Mouse (Mus musculus): ENCODE results near the gene Cd59a. TPM values are rescaled to one million over a fixed set of nuclear protein-coding genes. Genes with fewer than 3 reads are reported as not detected.

Gene Cd59a
- polyA plus RNA-seq, 1 experiment from 2014 or later = 59.6 TPM

DNA sequence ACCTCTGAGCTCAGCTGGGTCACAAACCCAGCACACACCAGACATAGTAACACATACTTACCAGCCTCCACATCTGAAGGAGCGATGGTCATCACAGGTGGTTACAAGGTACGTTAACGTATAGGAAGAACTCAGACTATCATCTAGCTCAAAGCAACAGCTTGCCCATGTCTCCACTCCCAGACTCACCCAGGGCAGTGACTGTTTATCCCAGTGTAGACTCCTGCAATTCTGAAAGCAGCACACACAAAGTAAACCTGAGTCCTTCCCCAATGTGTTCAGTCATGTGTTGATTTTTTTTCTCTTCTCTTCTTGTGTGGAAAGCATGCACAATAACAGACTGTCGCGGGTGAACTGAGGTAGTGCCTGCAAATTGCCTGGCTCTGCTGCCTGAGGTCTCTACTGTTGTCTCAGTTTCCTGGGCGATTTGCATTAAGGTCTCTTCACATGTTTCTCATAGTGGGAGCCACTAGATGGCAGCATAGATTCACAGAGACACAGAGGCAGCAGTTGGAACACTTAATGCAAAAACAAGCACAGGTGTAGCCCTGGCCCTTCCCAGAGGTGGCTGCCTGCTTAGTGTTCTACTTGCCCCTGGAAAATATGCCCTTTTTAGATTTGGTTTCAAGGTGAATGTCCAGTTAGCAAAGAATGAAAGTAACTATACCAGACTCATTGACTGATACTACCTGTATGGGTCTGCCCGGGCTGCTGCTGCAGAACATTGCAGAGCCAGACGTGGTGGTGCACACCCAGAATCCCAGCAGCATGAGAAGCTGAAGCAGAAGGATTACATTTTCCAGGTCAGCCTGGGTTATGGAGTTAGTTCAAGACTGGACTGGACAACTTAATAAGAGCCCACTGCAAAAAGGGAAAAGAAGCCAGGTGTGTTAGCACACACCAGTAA, 38.8 kb downstream of the Cd59a start:
- Histone ChIP-seq H3K9ac (ENCODE audit: low read length) (no peak overlapping the region), H3K9me3 (ENCODE audit: control insufficient read depth, low read length) (no peaks in the 10 kb centered on the region), H3K4me1 (replicated peaks; ENCODE audit: control insufficient read depth, insufficient read depth) (no peaks in the 10 kb centered on the region), H3K36me3 (ENCODE audit: control insufficient read depth, insufficient read depth, low read length) (no peaks in the 10 kb centered on the region), H3K27me3 (ENCODE audit: control insufficient read depth, insufficient read depth, low read length) (no peaks in the 10 kb centered on the region), H3K4me3 (ENCODE audit: low read depth, low read length) (no peak overlapping the region), H3K27ac (replicated peaks) (no peak overlapping the region), H3K4me2 (replicated peaks; ENCODE audit: low read depth) (no peak overlapping the region)
- 36% methylated on average over 8 of the region's 8 CpGs for WGBS
- TF ChIP-seq CTCF (IDR thresholded peaks at IDR 0.05; ENCODE audit: low read depth) (peak; percentile 98), EP300 (optimal IDR thresholded peaks at IDR 0.05) (no peak)
- ATAC-seq (ENCODE audit: low FRiP score, low TSS enrichment) (peak; percentile 62), DNase-seq (ENCODE audit: low spot score) (peak; percentile 71)

DNA sequence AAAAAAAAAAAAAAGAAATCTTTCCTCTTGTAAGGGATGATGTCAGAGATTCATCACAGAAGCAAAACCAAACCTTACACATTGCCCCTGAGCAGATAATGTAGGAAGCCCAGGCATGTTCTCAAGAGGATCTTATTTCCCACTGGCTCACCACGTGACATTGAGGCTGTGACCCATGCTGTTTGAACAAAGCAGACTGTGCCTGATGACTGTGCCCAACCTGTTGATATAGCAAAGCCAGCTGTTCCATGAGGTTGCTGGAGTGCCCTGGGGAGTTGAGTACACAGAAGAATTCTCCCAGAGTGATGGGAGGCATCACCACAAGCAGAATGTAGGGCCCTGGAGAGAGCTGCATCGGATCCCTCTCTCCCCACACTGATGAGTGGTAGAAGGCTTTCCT, 40.3 kb downstream of the Cd59a start:
- WGBS = 38% methylated on average over 2 of the region's 2 CpGs
- ATAC-seq (ENCODE audit: low FRiP score, low TSS enrichment) (peak; percentile 37; the same call in 1 of the 2 replicates), DNase-seq (ENCODE audit: low spot score) (no peak)
- no peaks in the 10 kb centered on the region for H3K4me1 ChIP-seq (replicated peaks; ENCODE audit: control insufficient read depth, insufficient read depth)
- H3K27me3 ChIP-seq (ENCODE audit: control insufficient read depth, insufficient read depth, low read length) = no peaks in the 10 kb centered on the region
- no peak overlapping the region for H3K27ac ChIP-seq (replicated peaks)
- TF ChIP-seq CTCF (IDR thresholded peaks at IDR 0.05; ENCODE audit: low read depth) = no peak
- TF ChIP-seq EP300 (optimal IDR thresholded peaks at IDR 0.05) = no peak
- H3K9ac ChIP-seq (ENCODE audit: low read length) = no peak overlapping the region
- H3K4me2 ChIP-seq (replicated peaks; ENCODE audit: low read depth) = no peak overlapping the region
- H3K4me3 ChIP-seq (ENCODE audit: low read depth, low read length) = no peak overlapping the region
- H3K36me3 ChIP-seq (ENCODE audit: control insufficient read depth, insufficient read depth, low read length) = no peaks in the 10 kb centered on the region
- no peaks in the 10 kb centered on the region for H3K9me3 ChIP-seq (ENCODE audit: control insufficient read depth, low read length)

DNA sequence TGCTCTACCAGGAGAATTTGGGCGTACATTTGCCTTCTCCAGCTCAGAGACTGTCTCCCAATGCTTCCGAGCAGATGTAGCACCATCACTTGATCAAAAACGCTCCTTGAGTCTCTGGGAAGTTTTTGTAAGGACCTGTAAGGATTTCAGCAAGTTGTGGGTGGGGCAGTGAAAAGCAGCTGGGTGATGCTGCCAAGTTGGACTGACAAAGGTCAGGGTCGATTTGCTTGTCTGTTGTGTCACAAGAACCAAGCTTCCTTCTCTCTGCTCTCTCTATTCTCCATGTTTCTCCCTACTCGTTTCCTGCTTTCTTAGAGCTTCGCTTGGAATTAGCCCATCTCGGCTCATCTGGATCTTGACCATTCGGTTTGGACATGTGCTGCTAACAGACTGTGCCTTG, 46.5 kb downstream of the Cd59a start:
- no peak for TF ChIP-seq CTCF (IDR thresholded peaks at IDR 0.05; ENCODE audit: low read depth)
- no peak for TF ChIP-seq EP300 (optimal IDR thresholded peaks at IDR 0.05)
- Histone ChIP-seq H3K4me1 (replicated peaks; ENCODE audit: control insufficient read depth, insufficient read depth) (no peaks in the 10 kb centered on the region), H3K4me3 (ENCODE audit: low read depth, low read length) (no peak overlapping the region), H3K27me3 (ENCODE audit: control insufficient read depth, insufficient read depth, low read length) (no peaks in the 10 kb centered on the region), H3K36me3 (ENCODE audit: control insufficient read depth, insufficient read depth, low read length) (no peaks in the 10 kb centered on the region), H3K9me3 (ENCODE audit: control insufficient read depth, low read length) (no peaks in the 10 kb centered on the region), H3K27ac (replicated peaks) (no peak overlapping the region), H3K9ac (ENCODE audit: low read length) (no peak overlapping the region), H3K4me2 (replicated peaks; ENCODE audit: low read depth) (no peak overlapping the region)
- ATAC-seq (ENCODE audit: low FRiP score, low TSS enrichment) (no peak), DNase-seq (ENCODE audit: low spot score) (no peak)
- 85% methylated on average over 8 of the region's 8 CpGs for WGBS

DNA sequence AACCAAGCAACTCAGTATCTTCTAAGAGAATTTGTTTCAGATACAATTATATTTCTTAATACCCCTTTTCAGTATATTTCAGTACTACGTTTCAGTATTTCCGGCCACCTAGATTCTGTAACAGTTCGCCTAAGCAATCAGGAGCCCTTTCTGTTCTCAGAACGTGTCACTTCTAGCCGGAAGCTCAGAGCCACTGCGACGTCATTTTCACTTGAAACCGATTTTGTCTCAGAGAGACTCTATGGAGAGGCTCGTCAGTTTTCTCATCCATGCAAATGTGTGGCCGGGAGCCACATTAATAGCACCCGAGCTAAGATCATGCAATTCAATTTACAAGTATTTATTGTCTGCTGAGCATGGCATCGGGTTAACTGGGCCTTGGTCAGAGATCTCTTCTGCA, 48.4 kb downstream of the Cd59a start:
- ATAC-seq (ENCODE audit: low FRiP score, low TSS enrichment) = no peak

DNA sequence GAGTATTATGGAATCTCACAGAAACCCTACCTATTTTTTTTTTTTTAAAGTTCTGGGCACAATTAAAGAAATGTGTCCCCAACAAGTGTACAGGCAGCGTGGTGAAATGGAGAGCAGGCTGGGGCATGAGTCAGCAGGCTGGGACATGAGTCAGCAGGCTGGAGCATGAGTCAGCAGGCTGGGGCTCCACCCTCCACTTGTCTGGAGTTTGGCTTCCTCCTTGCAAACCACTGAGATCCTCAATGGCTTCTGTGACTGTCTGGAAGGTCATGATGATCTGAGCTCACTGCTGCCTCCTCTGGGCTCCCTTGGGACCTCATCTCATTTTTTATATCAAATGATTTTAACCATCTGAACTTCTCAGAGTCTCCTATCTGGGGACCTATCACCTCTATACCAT, 50.4 kb downstream of the Cd59a start:
- WGBS = 54% methylated on average over 1 of the region's 1 CpGs
- ATAC-seq (ENCODE audit: low FRiP score, low TSS enrichment) (peak; percentile 90), DNase-seq (ENCODE audit: low spot score) (peak; percentile 76)

More for the DNA sequence above, 48.4 kb downstream of the Cd59a start:
- Histone ChIP-seq H3K4me1 (replicated peaks; ENCODE audit: control insufficient read depth, insufficient read depth) (no peaks in the 10 kb centered on the region), H3K27ac (replicated peaks) (no peak overlapping the region), H3K27me3 (ENCODE audit: control insufficient read depth, insufficient read depth, low read length) (no peaks in the 10 kb centered on the region), H3K9me3 (ENCODE audit: control insufficient read depth, low read length) (no peaks in the 10 kb centered on the region), H3K4me3 (ENCODE audit: low read depth, low read length) (no peak overlapping the region), H3K9ac (ENCODE audit: low read length) (no peak overlapping the region), H3K36me3 (ENCODE audit: control insufficient read depth, insufficient read depth, low read length) (no peaks in the 10 kb centered on the region), H3K4me2 (replicated peaks; ENCODE audit: low read depth) (no peak overlapping the region)
- TF ChIP-seq CTCF (IDR thresholded peaks at IDR 0.05; ENCODE audit: low read depth) (no peak), EP300 (optimal IDR thresholded peaks at IDR 0.05) (no peak)
- WGBS = 87% methylated on average over 12 of the region's 12 CpGs
- DNase-seq (ENCODE audit: low spot score) = no peak

GRCm38 (mm10) chr2:104147910-104148561, 52.4 kb downstream of the Cd59a start:
- no peaks in the 10 kb centered on the region for H3K27me3 ChIP-seq (ENCODE audit: control insufficient read depth, insufficient read depth, low read length)
- WGBS = 55% methylated on average over 4 of the region's 4 CpGs
- no peak for DNase-seq (ENCODE audit: low spot score)
- ATAC-seq (ENCODE audit: low FRiP score, low TSS enrichment) = no peak
- TF ChIP-seq CTCF (IDR thresholded peaks at IDR 0.05; ENCODE audit: low read depth) (no peak), EP300 (optimal IDR thresholded peaks at IDR 0.05) (no peak)
- H3K36me3 ChIP-seq (ENCODE audit: control insufficient read depth, insufficient read depth, low read length) = no peaks in the 10 kb centered on the region
- no peaks in the 10 kb centered on the region for H3K4me1 ChIP-seq (replicated peaks; ENCODE audit: control insufficient read depth, insufficient read depth)
- no peak overlapping the region for H3K4me2 ChIP-seq (replicated peaks; ENCODE audit: low read depth)
- no peak overlapping the region for H3K27ac ChIP-seq (replicated peaks)
- H3K9me3 ChIP-seq (ENCODE audit: control insufficient read depth, low read length) = no peaks in the 10 kb centered on the region
- H3K9ac ChIP-seq (ENCODE audit: low read length) = no peak overlapping the region
- no peak overlapping the region for H3K4me3 ChIP-seq (ENCODE audit: low read depth, low read length)

More for the DNA sequence above, 50.4 kb downstream of the Cd59a start:
- no peak overlapping the region for H3K9ac ChIP-seq (ENCODE audit: low read length)
- H3K4me2 ChIP-seq (replicated peaks; ENCODE audit: low read depth) = no peak overlapping the region
- TF ChIP-seq EP300 (optimal IDR thresholded peaks at IDR 0.05) (no peak), CTCF (IDR thresholded peaks at IDR 0.05; ENCODE audit: low read depth) (peak; percentile 43)
- no peaks in the 10 kb centered on the region for H3K27me3 ChIP-seq (ENCODE audit: control insufficient read depth, insufficient read depth, low read length)
- H3K4me1 ChIP-seq (replicated peaks; ENCODE audit: control insufficient read depth, insufficient read depth) = no peaks in the 10 kb centered on the region
- H3K27ac ChIP-seq (replicated peaks) = no peak overlapping the region
- no peak overlapping the region for H3K4me3 ChIP-seq (ENCODE audit: low read depth, low read length)
- no peaks in the 10 kb centered on the region for H3K9me3 ChIP-seq (ENCODE audit: control insufficient read depth, low read length)
- H3K36me3 ChIP-seq (ENCODE audit: control insufficient read depth, insufficient read depth, low read length) = no peaks in the 10 kb centered on the region

All from stomach, postnatal 0 days (tissue).